Mouse (Mus musculus) neural tube, embryonic 11.5 days (tissue): ENCODE results near the gene Stat3. TPM values are rescaled to one million over a fixed set of nuclear protein-coding genes. Genes with fewer than 3 reads are reported as not detected.

Source experiments
- ATAC-seq: fragments of 200-750 bp; cut with Nextera tagmentation; 2 replicates; pipeline ENCODE4 v1.8.0; 2017; ENCODE audit warnings: moderate number of reproducible peaks, mild to moderate bottlenecking, moderate TSS enrichment, moderate library complexity; ENCODE audit not compliant: insufficient read depth, low FRiP score, low TSS enrichment
- DNase-seq: peaks from one replicate; pipeline ENCODE4 v3.0.0-alpha.2; 2015; ENCODE audit warnings: low spot score
- H3K27ac ChIP-seq: fragments of 300-500 bp; sonication (generic); 2 replicates; pipeline ENCODE4 v1.5.1; 2014; ENCODE audit warnings: low read depth, mild to moderate bottlenecking, low read length
- H3K27me3 ChIP-seq: fragments of 300-500 bp; sonication (generic); 2 replicates; pipeline ENCODE4 v1.6.1; 2014; ENCODE audit warnings: mild to moderate bottlenecking, low read length, mixed read lengths; ENCODE audit not compliant: control insufficient read depth, insufficient read depth
- H3K36me3 ChIP-seq: fragments of 300-500 bp; sonication (generic); 2 replicates; pipeline ENCODE4 v1.6.1; 2014; ENCODE audit warnings: mild to moderate bottlenecking, low read length, moderate library complexity, mixed read lengths; ENCODE audit not compliant: control insufficient read depth, insufficient read depth
- H3K4me1 ChIP-seq: fragments of 300-500 bp; sonication (generic); 2 replicates; pipeline ENCODE4 v1.6.1; 2014; ENCODE audit warnings: low read length, mixed read lengths; ENCODE audit not compliant: control insufficient read depth, insufficient read depth
- H3K4me2 ChIP-seq: fragments of 300-500 bp; sonication (generic); 2 replicates; pipeline ENCODE4 v1.6.1; 2014; ENCODE audit warnings: low read depth, mild to moderate bottlenecking, moderate library complexity
- H3K4me3 ChIP-seq: fragments of 300-500 bp; sonication (generic); 2 replicates; pipeline ENCODE4 v1.5.1; 2014; ENCODE audit warnings: low read depth, low read length
- H3K9ac ChIP-seq: fragments of 300-500 bp; sonication (generic); 2 replicates; pipeline ENCODE4 v1.6.1; 2014; ENCODE audit warnings: mild to moderate bottlenecking, low read length
- H3K9me3 ChIP-seq: fragments of 300-500 bp; sonication (generic); 2 replicates; pipeline ENCODE4 v1.6.1; 2016; ENCODE audit warnings: low read length; ENCODE audit not compliant: control insufficient read depth
- WGBS: fragments of 180-500 bp; shearing (Covaris S2); extraction: QIAGEN DNeasy Blood & Tissue Kit; methylation state at CpG from one replicate; pipeline ENCODE4 v1.1.7; 2014; 5-methylcytosine and 5-hydroxymethylcytosine counted together
- polyA plus RNA-seq: library from polyadenylated mRNA; unstranded; fragments of >200 nt; fragmentation: Nextera tagmentation; extraction: Ambion mirVana; gene quantifications from 2 replicates; pipeline ENCODE4 v1.2.1, GENCODE M21; 2014

The Stat3 gene
- polyA plus RNA-seq, 1 experiment from 2014 or later, result 42.1 TPM

- ATAC-seq (no peak), DNase-seq (no peak)
- Histone ChIP-seq H3K9ac (no peak overlapping the region), H3K27me3 (peaks cover 44% of the 10 kb centered on the region), H3K4me3 (no peak overlapping the region), H3K4me1 (peaks cover 6% of the 10 kb centered on the region; the same call in 1 of the 2 replicates), H3K36me3 (no peaks in the 10 kb centered on the region), H3K27ac (no peak overlapping the region), H3K9me3 (no peaks in the 10 kb centered on the region), H3K4me2 (no peak overlapping the region)
- 88% methylated on average over 5 of the region's 5 CpGs for WGBS
Measured at GRCm38 (mm10) chr11:100967881-100968420, 28.6 kb upstream of the Stat3 start.

DNA sequence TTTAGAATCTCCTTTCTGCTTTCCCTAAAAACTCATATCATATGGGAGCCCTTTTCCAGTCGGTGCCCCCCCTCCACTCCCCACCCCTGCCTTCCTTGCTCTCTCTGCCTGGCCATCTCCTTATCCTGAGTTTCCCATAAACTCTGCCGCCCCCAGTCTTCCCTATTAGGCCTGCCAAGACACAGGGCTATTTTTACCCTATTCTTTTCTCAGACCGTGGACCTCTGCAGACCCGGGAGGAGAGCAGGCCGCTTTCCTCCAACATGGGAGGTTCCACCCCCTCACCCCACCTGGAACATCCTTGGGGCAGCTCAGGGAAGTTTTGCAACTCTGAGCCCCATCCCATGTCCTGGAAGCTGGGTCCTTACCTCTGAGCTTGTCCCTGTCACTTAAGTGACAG, 28.0 kb upstream of the Stat3 start:
- no peak overlapping the region for H3K27ac ChIP-seq
- H3K4me3 ChIP-seq, result no peak overlapping the region
- H3K36me3 ChIP-seq, result no peaks in the 10 kb centered on the region
- no peak overlapping the region for H3K9ac ChIP-seq
- H3K4me1 ChIP-seq, result peaks cover 6% of the 10 kb centered on the region; the same call in 1 of the 2 replicates
- WGBS, result 69% methylated on average over 5 of the region's 5 CpGs
- H3K9me3 ChIP-seq, result no peaks in the 10 kb centered on the region
- ATAC-seq, result no peak
- no peak for DNase-seq
- H3K27me3 ChIP-seq, result peaks cover 41% of the 10 kb centered on the region
- no peak overlapping the region for H3K4me2 ChIP-seq

DNA sequence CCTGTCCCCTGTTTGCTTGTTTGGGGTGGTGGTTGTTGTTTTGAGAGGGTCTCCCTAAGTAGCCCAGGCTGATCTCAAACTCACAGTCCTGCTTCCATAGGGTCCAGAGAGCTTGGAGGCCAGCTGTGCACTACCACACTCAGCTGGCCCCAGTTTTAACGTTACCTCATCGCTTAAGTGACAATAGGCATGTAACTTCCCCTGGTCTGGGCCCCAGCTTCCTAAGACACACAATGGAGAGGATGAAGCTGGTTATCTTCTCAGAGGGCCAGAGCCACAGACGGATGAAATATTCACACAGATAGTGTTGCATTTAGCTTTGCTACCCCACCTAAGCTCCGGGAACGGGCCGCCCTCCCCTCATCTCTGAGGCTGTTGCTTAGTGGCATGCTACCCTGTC, 26.4 kb upstream of the Stat3 start:
- no peak overlapping the region for H3K4me2 ChIP-seq
- no peak overlapping the region for H3K4me3 ChIP-seq
- WGBS, result 78% methylated on average over 6 of the region's 6 CpGs
- no peaks in the 10 kb centered on the region for H3K36me3 ChIP-seq
- no peak for ATAC-seq
- H3K9ac ChIP-seq, result no peak overlapping the region
- no peaks in the 10 kb centered on the region for H3K9me3 ChIP-seq
- H3K27me3 ChIP-seq, result peaks cover 30% of the 10 kb centered on the region
- DNase-seq, result no peak
- no peak overlapping the region for H3K27ac ChIP-seq
- H3K4me1 ChIP-seq, result peaks cover 6% of the 10 kb centered on the region; the same call in 1 of the 2 replicates

GRCm38 (mm10) chr11:100964901-100965542, 25.7 kb upstream of the Stat3 start:
- no peak for DNase-seq
- Histone ChIP-seq H3K4me1 (peaks cover 3% of the 10 kb centered on the region; the same call in 1 of the 2 replicates), H3K36me3 (no peaks in the 10 kb centered on the region), H3K9ac (no peak overlapping the region), H3K9me3 (no peaks in the 10 kb centered on the region), H3K27ac (no peak overlapping the region), H3K4me2 (no peak overlapping the region), H3K4me3 (no peak overlapping the region), H3K27me3 (peaks cover 23% of the 10 kb centered on the region)
- no peak for ATAC-seq
- 84% methylated on average over 6 of the region's 6 CpGs for WGBS

- 76% methylated on average over 7 of the region's 7 CpGs for WGBS
- ATAC-seq (no peak), DNase-seq (no peak)
- Histone ChIP-seq H3K36me3 (no peaks in the 10 kb centered on the region), H3K9ac (no peak overlapping the region), H3K27me3 (peaks cover 20% of the 10 kb centered on the region), H3K27ac (no peak overlapping the region), H3K9me3 (no peaks in the 10 kb centered on the region), H3K4me3 (no peak overlapping the region), H3K4me1 (peaks cover under 1% of the 10 kb centered on the region), H3K4me2 (no peak overlapping the region)
Measured at GRCm38 (mm10) chr11:100964180-100964579, 24.8 kb upstream of the Stat3 start.

GRCm38 (mm10) chr11:100963647-100964046, 24.3 kb upstream of the Stat3 start:
- no peak for ATAC-seq
- Histone ChIP-seq H3K9ac (no peak overlapping the region), H3K4me1 (peaks cover 5% of the 10 kb centered on the region), H3K27ac (no peak overlapping the region), H3K36me3 (no peaks in the 10 kb centered on the region), H3K9me3 (no peaks in the 10 kb centered on the region), H3K4me3 (no peak overlapping the region), H3K27me3 (peaks cover 20% of the 10 kb centered on the region), H3K4me2 (no peak overlapping the region)
- WGBS, result 85% methylated on average over 9 of the region's 9 CpGs
- no peak for DNase-seq

DNA sequence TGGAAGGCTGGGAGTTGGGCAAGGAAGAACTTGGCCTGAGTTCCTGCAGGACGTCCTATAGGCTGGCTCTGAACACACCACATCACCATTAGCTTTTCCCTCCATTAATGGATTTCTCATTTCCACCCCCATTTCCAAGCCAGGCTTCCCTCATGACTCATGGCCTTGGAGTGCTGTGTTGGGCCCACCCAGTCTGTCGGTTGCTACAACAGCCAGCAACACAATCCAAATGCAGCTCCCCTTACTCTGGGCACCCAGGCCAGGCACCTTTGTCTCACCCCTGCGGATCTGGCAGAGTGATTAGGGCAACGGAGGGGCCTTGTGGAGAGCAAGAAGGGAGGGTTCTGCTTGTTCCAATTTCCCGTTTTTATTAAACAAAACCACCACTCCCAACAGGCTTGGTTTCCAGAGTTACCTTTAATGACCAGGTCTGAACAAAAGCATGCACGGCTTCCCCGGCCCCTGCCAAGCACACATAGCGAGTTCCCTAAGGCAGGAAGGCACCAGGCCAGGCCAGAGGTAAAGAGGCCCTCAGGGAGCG, 23.1 kb upstream of the Stat3 start:
- no peak for ATAC-seq
- H3K4me2 ChIP-seq, result no peak overlapping the region
- no peak overlapping the region for H3K9ac ChIP-seq
- H3K9me3 ChIP-seq, result no peaks in the 10 kb centered on the region
- no peak overlapping the region for H3K27ac ChIP-seq
- DNase-seq, result no peak
- 72% methylated on average over 9 of the region's 9 CpGs for WGBS
- no peaks in the 10 kb centered on the region for H3K36me3 ChIP-seq
- peaks cover 22% of the 10 kb centered on the region for H3K27me3 ChIP-seq
- H3K4me1 ChIP-seq, result peaks cover 5% of the 10 kb centered on the region
- H3K4me3 ChIP-seq, result no peak overlapping the region

DNA sequence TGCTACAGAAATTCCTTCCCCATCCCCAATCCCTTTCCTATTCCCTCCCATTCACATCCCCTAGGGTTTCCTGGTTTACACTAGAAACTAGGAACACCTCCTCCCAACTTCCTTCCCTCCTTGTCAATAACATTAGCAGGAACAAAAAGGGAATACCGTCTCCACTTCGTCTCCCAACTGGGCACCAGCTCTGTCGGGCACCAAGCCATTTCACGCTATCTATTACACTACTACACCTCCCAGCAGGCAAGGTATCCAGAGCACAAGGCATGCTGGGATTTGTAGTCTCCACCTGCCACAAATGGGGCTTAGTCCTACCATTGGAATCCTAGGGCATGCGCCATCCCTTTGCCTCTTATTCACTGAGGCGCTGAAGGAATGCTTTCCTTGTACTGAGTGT, 21.2 kb upstream of the Stat3 start:
- no peak overlapping the region for H3K27ac ChIP-seq
- H3K27me3 ChIP-seq, result peaks cover 22% of the 10 kb centered on the region
- no peaks in the 10 kb centered on the region for H3K36me3 ChIP-seq
- H3K4me3 ChIP-seq, result no peak overlapping the region
- peaks cover 5% of the 10 kb centered on the region for H3K4me1 ChIP-seq
- WGBS, result 12% methylated on average over 6 of the region's 6 CpGs
- no peak for DNase-seq
- no peak overlapping the region for H3K9ac ChIP-seq
- no peaks in the 10 kb centered on the region for H3K9me3 ChIP-seq
- ATAC-seq, result no peak
- H3K4me2 ChIP-seq, result no peak overlapping the region

- no peaks in the 10 kb centered on the region for H3K9me3 ChIP-seq
- no peak overlapping the region for H3K4me3 ChIP-seq
- H3K27ac ChIP-seq, result no peak overlapping the region
- H3K27me3 ChIP-seq, result peaks cover 22% of the 10 kb centered on the region
- DNase-seq, result no peak
- no peaks in the 10 kb centered on the region for H3K36me3 ChIP-seq
- no peak overlapping the region for H3K9ac ChIP-seq
- WGBS, result 32% methylated on average over 3 of the region's 3 CpGs
- no peak overlapping the region for H3K4me2 ChIP-seq
- peaks cover 5% of the 10 kb centered on the region for H3K4me1 ChIP-seq
- no peak for ATAC-seq
Measured at GRCm38 (mm10) chr11:100959826-100960225, 20.5 kb upstream of the Stat3 start.
